Mouse (Mus musculus): ENCODE data around the gene Sec62. TPM values are rescaled to one million over a fixed set of nuclear protein-coding genes. Genes with fewer than 3 reads are reported as not detected.

Sec62 gene
- total RNA-seq, 2 experiments from 2014 or later, result 90.1 to 96.4 TPM

DNA sequence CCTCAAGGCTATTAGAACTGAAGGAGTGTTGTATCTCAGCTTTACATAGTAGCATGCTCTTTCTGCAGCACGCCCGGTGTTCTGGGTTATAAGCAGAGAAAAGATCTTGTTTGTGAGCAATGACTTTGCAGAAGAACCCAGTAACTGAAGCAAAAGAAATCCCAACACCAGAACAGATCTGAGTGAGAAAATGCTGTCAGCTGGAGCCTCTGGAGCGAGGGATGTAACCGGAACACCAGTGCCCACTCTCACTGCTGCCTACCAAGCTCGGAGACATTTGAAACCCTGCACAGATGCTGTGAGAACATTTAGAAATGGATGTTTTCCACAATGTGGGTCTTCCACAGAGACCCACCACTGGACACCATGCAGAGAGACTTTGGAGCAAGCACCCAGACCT, 18.0 kb upstream of the Sec62 start:
- DNase-seq (ENCODE audit: low spot score in 2 of 2), result no peak
- no peak overlapping the region for H3K4me3 ChIP-seq
- no peak overlapping the region for H3K27ac ChIP-seq
- no peak for TF ChIP-seq CTCF (conservative IDR thresholded peaks at IDR 0.05)

DNA sequence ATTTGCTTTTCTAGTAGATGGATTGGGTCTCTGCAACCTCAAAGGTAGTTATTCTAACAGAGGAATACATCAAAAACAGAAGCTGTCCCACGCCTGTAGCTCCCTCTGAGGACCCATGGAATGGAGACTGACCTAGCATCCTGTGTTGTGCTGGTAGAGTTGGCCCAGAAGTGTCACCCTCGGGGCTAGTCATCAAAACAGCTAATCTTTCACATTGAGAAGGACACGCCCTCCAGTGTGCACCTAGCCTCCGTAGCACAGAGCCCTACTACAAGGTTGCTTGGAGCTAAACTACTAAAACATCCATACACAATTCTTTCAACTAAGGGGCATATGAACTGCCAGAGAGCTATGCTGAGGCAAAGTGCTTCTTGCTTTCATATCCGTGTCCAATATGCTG, 14.7 kb upstream of the Sec62 start:
- no peak for TF ChIP-seq CTCF (conservative IDR thresholded peaks at IDR 0.05)
- Histone ChIP-seq H3K4me3 (no peak overlapping the region), H3K27ac (no peak overlapping the region)
- DNase-seq (ENCODE audit: low spot score in 2 of 2), result no peak

DNA sequence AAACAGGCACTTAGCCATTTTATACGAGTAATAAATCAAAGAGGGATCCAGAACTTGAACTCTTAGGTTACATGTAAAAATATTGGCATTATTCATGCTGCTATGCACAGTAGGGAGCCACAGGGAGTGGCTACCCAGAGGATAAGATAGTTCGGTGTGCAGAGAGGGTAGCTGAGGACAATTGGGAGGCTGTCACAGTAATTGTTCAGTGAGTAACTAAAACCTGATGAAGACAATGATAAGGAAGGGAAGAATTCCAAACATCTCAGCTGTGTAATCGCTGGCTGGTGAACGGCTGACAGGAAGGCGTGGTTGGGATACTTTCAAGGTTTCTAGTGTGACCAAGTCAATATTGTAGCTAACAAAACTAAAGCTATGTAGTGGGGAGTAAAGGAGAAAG, 4.1 kb upstream of the Sec62 start:
- no peak overlapping the region for H3K4me3 ChIP-seq
- no peak for DNase-seq (ENCODE audit: low spot score in 2 of 2)
- TF ChIP-seq CTCF (conservative IDR thresholded peaks at IDR 0.05), result no peak
- H3K27ac ChIP-seq, result no peak overlapping the region

DNA sequence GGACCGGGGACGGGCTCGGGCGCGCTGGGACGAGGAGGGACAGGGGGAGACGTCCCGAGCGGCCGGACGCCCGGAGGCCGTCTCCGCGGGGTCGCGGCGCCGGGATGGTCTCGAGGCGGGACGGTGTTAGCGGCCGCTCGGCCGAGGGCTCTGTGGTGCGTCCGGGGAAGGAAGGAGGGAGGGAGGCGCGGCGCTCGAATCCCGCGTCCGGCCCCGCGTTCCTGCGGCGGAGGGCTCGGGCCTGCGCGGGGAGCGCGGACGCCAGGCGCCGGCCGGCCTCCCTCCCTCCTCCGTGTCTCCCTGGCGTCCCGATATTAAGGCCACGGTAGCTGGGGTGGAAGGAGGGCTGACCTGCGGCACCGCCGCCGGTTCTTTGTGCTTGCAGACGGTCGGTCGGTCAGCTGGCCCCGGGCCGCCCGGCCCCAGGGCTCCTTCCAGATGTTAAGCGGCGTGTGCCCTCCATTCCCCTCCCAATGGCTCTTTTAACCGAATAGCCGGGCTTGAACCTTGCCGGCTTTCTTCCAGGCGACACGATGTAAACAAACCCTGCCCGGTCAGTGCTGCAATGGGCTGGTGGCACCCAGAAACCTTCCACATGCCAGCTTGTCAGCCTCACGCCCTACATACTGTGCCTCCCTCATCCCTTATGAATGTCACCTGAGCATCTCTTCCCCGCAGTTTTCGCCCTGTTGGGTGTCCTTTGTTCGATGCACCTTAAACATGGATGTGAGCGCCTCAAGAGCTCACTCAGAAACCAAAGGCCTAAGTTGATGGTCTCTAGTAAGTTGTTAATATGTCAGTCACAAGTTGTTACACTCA, 937 bp downstream of the Sec62 start:
- no peak for TF ChIP-seq CTCF (conservative IDR thresholded peaks at IDR 0.05)
- H3K27ac ChIP-seq, result peak overlapping the region; percentile 100
- DNase-seq (ENCODE audit: low spot score in 2 of 2), result peak in 1 of 2 experiments; percentile 16
- peak overlapping the region; percentile 77 for H3K4me3 ChIP-seq

DNA sequence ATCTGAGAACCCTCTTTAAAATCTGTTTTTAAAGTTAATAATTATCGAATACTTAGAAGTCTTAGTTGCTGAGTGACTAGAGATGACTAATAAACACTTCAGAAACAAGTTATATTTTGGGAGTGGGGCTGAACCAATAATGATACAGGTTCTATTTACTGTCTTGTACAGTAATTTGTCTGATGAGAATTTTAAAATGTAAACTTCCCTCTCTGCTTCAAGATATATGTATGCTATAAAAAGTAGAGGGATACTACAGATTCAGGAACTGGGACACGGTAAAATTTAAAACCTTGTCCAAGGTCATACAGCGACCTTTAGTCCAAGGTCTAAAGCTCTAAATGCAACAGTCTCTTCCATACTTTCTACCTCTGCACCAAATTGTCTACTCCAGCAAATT, 9.5 kb downstream of the Sec62 start:
- no peak overlapping the region for H3K4me3 ChIP-seq
- H3K27ac ChIP-seq, result no peak overlapping the region
- no peak for DNase-seq (ENCODE audit: low spot score in 2 of 2)
- no peak for TF ChIP-seq CTCF (conservative IDR thresholded peaks at IDR 0.05)

DNA sequence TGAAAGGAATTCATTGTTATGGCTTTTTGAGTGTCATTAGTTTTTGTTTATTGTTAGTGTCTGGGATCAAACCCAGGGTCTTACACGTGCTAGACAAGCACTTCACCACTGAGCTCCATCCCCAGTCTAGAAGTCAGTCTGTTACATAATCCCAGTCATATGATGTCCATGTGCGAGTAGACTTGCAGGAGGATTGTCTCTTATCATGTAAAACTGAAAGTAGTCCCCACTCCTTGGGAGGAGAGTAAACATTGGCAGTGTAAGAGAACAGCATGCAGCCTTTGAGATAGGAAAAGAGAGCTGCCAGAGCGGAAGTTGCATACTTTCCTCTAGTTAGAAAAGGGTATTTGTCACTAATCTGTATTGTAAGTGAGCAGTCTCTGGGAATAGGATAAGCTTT, 20.2 kb downstream of the Sec62 start:
- peak overlapping the region; percentile 1; the same call in 1 of the 2 replicates for H3K27ac ChIP-seq
- no peak for TF ChIP-seq CTCF (conservative IDR thresholded peaks at IDR 0.05)

GRCm38 (mm10) chr3:30818630-30819125, 26.0 kb downstream of the Sec62 start:
- no peak overlapping the region for H3K4me3 ChIP-seq
- DNase-seq (ENCODE audit: low spot score in 2 of 2), result peak; percentile 63 to 64
- no peak for TF ChIP-seq CTCF (conservative IDR thresholded peaks at IDR 0.05)
- H3K27ac ChIP-seq, result no peak overlapping the region

More for the DNA sequence above, 20.2 kb downstream of the Sec62 start:
- H3K4me3 ChIP-seq, result no peak overlapping the region
- no peak for DNase-seq (ENCODE audit: low spot score in 2 of 2)

DNA sequence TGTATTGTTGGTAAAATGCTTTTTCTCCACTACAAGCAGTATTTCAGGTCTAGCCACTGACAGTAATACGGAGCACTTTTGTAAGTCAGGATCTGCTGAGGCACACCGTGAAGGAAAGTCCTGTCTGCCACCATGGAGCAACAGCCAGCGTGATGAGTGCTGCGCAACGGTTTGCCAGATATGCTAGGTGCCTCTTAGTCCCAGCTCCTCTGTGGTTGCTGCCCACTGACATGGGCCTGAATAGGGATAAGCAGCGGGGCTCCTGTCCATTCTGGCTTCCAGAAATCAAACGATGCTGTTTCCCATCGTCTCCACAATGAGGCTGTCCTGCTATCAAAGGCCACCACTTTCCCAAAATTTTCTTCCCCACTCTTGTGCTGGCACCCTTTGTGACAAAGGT, 29.5 kb downstream of the Sec62 start:
- Histone ChIP-seq H3K27ac (no peak overlapping the region), H3K4me3 (no peak overlapping the region)
- DNase-seq (ENCODE audit: low spot score in 2 of 2), result no peak
- no peak for TF ChIP-seq CTCF (conservative IDR thresholded peaks at IDR 0.05)

GRCm38 (mm10) chr3:30826069-30826468, 33.4 kb downstream of the Sec62 start:
- H3K27ac ChIP-seq, result no peak overlapping the region
- TF ChIP-seq CTCF (conservative IDR thresholded peaks at IDR 0.05), result no peak
- DNase-seq (ENCODE audit: low spot score in 2 of 2), result no peak
- no peak overlapping the region for H3K4me3 ChIP-seq

GRCm38 (mm10) chr3:30831848-30832606, 39.4 kb downstream of the Sec62 start:
- no peak for DNase-seq (ENCODE audit: low spot score in 2 of 2)
- Histone ChIP-seq H3K27ac (no peak overlapping the region), H3K4me3 (no peak overlapping the region)
- TF ChIP-seq CTCF (conservative IDR thresholded peaks at IDR 0.05), result no peak

DNA sequence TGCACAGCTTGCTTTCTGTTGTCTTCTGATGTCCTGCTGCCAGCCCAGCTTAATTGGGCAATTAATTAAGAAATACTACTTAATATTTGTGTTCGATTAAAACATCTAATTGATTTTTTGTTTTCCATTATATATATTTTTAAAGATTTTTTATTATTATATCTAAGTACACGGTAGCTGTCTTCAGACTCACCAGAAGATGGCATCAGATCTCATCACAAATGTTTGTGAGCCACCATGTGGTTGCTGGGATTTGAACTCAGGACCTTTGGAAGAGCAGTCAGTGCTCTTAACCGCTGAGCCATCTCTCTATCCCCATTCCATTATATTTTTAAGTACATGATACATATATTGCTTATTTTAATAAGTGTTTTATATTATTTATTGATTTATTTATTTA, 40.6 kb downstream of the Sec62 start:
- Histone ChIP-seq H3K4me3 (no peak overlapping the region), H3K27ac (no peak overlapping the region)
- TF ChIP-seq CTCF (conservative IDR thresholded peaks at IDR 0.05), result peak; percentile 66
- no peak for DNase-seq (ENCODE audit: low spot score in 2 of 2)

DNA sequence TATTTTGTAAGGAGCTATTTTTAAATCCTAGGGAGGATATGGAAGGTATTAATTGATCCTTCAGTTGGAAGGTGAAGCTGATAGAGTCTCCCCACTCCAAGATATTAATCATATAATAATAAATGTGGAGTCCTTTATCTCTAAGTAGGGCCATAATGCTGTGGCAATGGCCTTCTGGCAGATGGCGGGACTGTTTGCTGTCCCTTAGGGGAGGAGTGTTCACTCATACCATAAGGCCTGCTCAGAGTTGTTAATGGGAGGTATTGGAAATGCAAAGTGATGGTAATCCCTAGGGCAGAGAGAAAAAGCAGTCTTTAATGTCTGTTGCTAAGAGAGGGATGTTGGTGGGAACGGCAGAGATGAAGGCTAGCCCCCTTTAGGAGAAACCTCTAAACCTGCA, 53.1 kb downstream of the Sec62 start:
- TF ChIP-seq CTCF (conservative IDR thresholded peaks at IDR 0.05), result no peak
- no peak for DNase-seq (ENCODE audit: low spot score in 2 of 2)
- no peak overlapping the region for H3K27ac ChIP-seq
- H3K4me3 ChIP-seq, result no peak overlapping the region

DNA sequence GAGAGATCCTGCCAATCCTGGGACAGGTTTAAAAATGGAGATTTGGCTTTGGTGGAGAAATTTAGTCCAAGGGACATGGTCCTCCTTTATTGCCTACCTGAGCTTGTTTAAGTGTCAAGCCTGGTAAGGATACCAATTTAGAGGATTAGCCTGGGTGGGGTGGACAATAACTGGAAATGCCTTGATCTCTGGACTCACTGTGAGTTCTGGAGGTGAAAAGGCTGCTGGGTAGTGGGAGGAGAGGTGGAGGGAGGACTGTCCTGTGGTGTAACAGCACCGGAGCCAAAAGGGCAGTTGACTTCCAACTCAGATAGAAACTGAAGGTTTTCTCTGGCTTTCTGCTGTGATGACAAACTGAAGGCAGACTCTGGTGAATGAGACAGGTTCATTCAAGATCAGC, 54.7 kb downstream of the Sec62 start:
- H3K4me3 ChIP-seq, result no peak overlapping the region
- no peak for TF ChIP-seq CTCF (conservative IDR thresholded peaks at IDR 0.05)
- DNase-seq (ENCODE audit: low spot score in 2 of 2), result no peak
- H3K27ac ChIP-seq, result no peak overlapping the region
